Mouse (Mus musculus) liver, postnatal 0 days (tissue): ENCODE measurements around the gene Bpifb4. TPM values are rescaled to one million over a fixed set of nuclear protein-coding genes. Genes with fewer than 3 reads are reported as not detected.

Experiments used
- ATAC-seq: fragments of 200-750 bp; cut with Nextera tagmentation; 2 replicates; pipeline ENCODE4 v1.8.0; 2017; ENCODE audit warnings: mild to moderate bottlenecking, moderate library complexity
- DNase-seq: peaks from one replicate; pipeline ENCODE4 v3.0.0-alpha.2; 2016
- H3K27ac ChIP-seq: fragments of 300-500 bp; sonication (generic); 2 replicates; pipeline ENCODE4 v1.5.1; 2014; ENCODE audit warnings: antibody characterized with exemption, moderate library complexity, mild to moderate bottlenecking, low read depth
- H3K27me3 ChIP-seq: fragments of 300-500 bp; sonication (generic); 2 replicates; pipeline ENCODE4 v1.6.1; 2014; ENCODE audit warnings: low read length, control low read depth, mixed read lengths; ENCODE audit not compliant: insufficient read depth
- H3K36me3 ChIP-seq: fragments of 300-500 bp; sonication (generic); replicated peaks from 2 replicates; pipeline ENCODE4 v1.6.1; 2014; ENCODE audit warnings: mild to moderate bottlenecking, control low read depth, low read length, moderate library complexity, mixed read lengths; ENCODE audit not compliant: insufficient read depth
- H3K4me1 ChIP-seq: fragments of 300-500 bp; sonication (generic); 2 replicates; pipeline ENCODE4 v1.6.1; 2014; ENCODE audit warnings: antibody characterized with exemption, mild to moderate bottlenecking, control low read depth; ENCODE audit not compliant: insufficient read depth
- H3K4me2 ChIP-seq: fragments of 300-500 bp; sonication (generic); 2 replicates; pipeline ENCODE4 v1.6.1; 2014; ENCODE audit warnings: low read depth, mild to moderate bottlenecking, low read length, moderate library complexity, mixed read lengths
- H3K4me3 ChIP-seq: fragments of 300-500 bp; sonication (generic); 2 replicates; pipeline ENCODE4 v1.5.1; 2014; ENCODE audit warnings: low read depth, low read length
- H3K9ac ChIP-seq: fragments of 300-500 bp; sonication (generic); replicated peaks from 2 replicates; pipeline ENCODE4 v1.6.1; 2014; ENCODE audit warnings: mild to moderate bottlenecking, moderate library complexity
- H3K9me3 ChIP-seq: fragments of 300-500 bp; sonication (generic); 2 replicates; pipeline ENCODE4 v1.6.1; 2016; ENCODE audit warnings: mild to moderate bottlenecking, control low read depth, low read length, mixed read lengths
- CTCF ChIP-seq: sonication (generic); IDR thresholded peaks from 2 replicates; pipeline ENCODE4 v1.5.1; 2016; ENCODE audit warnings: antibody characterized with exemption, low read depth
- EP300 ChIP-seq: IDR thresholded peaks from 2 replicates; pipeline ENCODE4 v1.6.1; 2016; ENCODE audit warnings: antibody characterized with exemption, low read depth, mild to moderate bottlenecking
- WGBS: fragments of 180-500 bp; shearing (Covaris S2); extraction: QIAGEN DNeasy Blood & Tissue Kit; methylation state at CpG from one replicate; pipeline ENCODE4 v1.1.7; 2014; ENCODE audit not compliant: insufficient replicate concordance; 5-methylcytosine and 5-hydroxymethylcytosine counted together
- polyA plus RNA-seq: library from polyadenylated mRNA; unstranded; fragments of >200 nt; fragmentation: Nextera tagmentation; extraction: Ambion mirVana; gene quantifications from 2 replicates; pipeline ENCODE4 v1.2.1, GENCODE M21; 2015

Bpifb4 gene
- polyA plus RNA-seq, 1 experiment from 2014 or later: not detected

DNA sequence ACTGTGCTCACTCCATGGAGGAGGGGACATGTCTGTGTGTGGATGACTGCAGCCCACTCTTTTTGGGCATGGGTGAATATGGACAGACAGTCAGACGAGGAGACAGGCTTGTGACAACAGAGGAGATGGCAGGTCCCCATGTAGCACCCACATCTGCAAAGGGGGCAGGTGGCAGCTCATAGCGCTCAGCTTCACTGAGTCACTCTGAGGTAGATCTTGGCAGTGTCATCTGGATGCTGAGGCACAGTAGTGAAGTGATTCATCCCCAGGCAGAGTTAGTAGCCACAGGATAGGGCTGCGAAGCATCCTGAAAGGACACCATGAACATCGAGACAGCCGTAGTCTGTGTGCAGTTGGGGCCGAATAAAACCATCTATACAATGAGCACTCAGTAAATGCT lies 16.8 kb upstream of the Bpifb4 start:
- 76% methylated on average over 6 of the region's 6 CpGs for WGBS
- DNase-seq (no peak), ATAC-seq (no peak)
- no peaks in the 10 kb centered on the region for H3K36me3 ChIP-seq
- no peak overlapping the region for H3K9ac ChIP-seq
- no peaks in the 10 kb centered on the region for H3K4me1 ChIP-seq
- H3K4me2 ChIP-seq: no peak overlapping the region
- no peaks in the 10 kb centered on the region for H3K9me3 ChIP-seq
- TF ChIP-seq CTCF (no peak), EP300 (no peak)
- no peaks in the 10 kb centered on the region for H3K27me3 ChIP-seq
- no peak overlapping the region for H3K27ac ChIP-seq
- H3K4me3 ChIP-seq: no peak overlapping the region

DNA sequence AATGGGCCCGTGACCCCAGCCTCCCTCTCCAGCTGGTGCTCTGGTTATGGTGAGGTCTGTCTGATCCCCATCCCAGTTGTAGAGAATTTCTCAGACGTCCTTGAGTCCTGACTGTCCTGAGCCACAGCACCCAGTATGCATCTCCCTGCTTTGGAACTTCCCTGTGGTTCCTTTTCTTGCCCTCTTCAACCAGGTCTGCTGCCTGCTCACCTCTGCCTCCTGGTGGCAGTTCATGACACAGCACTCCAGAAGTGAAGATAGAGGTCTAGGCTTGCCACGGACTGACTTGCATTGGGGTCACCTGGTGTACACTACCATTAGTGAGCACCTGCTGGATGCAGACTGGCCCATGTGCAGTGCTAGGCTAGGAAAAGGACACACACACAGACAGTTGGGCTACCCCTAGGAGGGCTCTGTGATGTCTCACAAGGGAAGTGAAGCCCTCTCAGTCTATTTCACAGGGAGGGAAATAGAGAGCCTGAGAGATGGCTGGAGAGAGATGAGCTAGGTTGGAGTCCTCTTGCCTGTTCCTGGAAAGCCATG lies 8.1 kb upstream of the Bpifb4 start:
- H3K4me2 ChIP-seq: no peak overlapping the region
- TF ChIP-seq EP300: no peak
- TF ChIP-seq CTCF: peak; percentile 94
- no peak overlapping the region for H3K4me3 ChIP-seq
- no peaks in the 10 kb centered on the region for H3K4me1 ChIP-seq
- DNase-seq (peak; percentile 71), ATAC-seq (no peak)
- no peak overlapping the region for H3K27ac ChIP-seq
- WGBS: 32% methylated on average over 3 of the region's 3 CpGs
- no peak overlapping the region for H3K9ac ChIP-seq
- no peaks in the 10 kb centered on the region for H3K36me3 ChIP-seq
- H3K27me3 ChIP-seq: 0 out of 2 replicates have a peak, but pooled peaks cover 2% of the 10 kb centered on the region
- H3K9me3 ChIP-seq: no peaks in the 10 kb centered on the region

DNA sequence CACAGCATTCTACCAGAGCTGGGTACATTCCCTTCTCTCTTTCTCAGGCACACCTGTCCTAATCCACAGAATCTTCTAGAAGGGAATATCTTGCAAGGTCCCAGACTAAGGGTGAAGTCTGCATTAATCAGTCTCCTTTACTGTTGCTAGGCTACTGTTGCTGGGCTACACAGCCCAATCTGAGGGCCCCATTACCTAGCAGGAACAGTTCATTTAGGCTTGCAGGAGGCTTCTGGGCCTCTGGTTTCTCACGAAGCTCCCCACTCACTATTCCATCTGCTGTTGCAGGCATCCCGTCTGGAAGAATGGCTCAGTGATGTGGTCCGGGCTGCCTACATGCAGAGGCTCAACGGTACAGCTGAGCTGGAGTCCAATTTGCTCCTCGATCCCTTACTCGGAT lies 6.9 kb upstream of the Bpifb4 start:
- Histone ChIP-seq H3K9me3 (no peaks in the 10 kb centered on the region), H3K27me3 (0 out of 2 replicates have a peak, but pooled peaks cover 2% of the 10 kb centered on the region), H3K4me3 (no peak overlapping the region), H3K27ac (no peak overlapping the region), H3K4me1 (no peaks in the 10 kb centered on the region), H3K36me3 (no peaks in the 10 kb centered on the region), H3K9ac (no peak overlapping the region), H3K4me2 (no peak overlapping the region)
- no peak for ATAC-seq
- 75% methylated on average over 6 of the region's 6 CpGs for WGBS
- no peak for TF ChIP-seq EP300
- TF ChIP-seq CTCF: no peak
- no peak for DNase-seq

DNA sequence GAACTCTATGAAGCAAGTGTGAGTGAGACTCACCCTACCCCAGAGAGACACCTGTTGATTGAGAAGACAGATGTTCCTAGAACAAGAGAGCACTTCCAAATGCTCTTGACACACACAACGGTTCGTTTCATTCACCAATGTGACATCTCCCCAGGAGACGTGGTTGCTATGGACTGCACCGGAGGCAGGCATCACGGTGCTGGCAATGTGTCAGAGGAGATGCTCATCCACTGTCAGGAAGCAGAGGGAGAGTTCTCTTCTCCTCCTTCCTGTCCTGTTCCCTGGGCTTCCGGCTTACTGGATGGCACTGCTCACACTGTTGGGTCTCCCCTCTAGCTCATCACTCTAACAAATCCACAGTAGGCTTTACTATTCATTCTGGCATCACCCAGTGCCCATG lies 4.7 kb upstream of the Bpifb4 start:
- H3K27me3 ChIP-seq: 0 out of 2 replicates have a peak, but pooled peaks cover 2% of the 10 kb centered on the region
- H3K4me2 ChIP-seq: no peak overlapping the region
- no peaks in the 10 kb centered on the region for H3K9me3 ChIP-seq
- no peak overlapping the region for H3K9ac ChIP-seq
- DNase-seq (no peak), ATAC-seq (no peak)
- no peak overlapping the region for H3K27ac ChIP-seq
- TF ChIP-seq CTCF (no peak), EP300 (no peak)
- H3K4me3 ChIP-seq: no peak overlapping the region
- H3K36me3 ChIP-seq: no peaks in the 10 kb centered on the region
- 67% methylated on average over 6 of the region's 6 CpGs for WGBS
- no peaks in the 10 kb centered on the region for H3K4me1 ChIP-seq

DNA sequence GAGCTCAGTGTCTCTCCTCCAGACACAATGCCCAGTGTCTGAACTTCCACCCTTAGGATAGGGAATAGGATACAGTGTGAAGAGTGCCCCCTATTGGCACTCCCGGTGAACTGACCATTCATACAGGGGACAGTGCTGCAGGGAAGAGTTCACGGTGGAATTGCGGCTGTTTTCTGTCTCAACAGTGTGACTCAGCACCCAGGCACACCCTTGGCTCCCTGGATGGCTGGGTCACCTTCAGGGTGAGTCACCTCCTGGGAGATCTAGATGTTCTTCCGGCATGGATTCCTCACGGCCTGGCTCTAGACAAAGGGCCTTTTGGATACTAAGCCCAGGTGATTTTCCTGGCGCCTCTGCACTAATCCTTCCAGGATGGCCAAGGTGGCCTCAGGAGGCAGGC lies 2.7 kb upstream of the Bpifb4 start:
- no peak overlapping the region for H3K4me2 ChIP-seq
- ATAC-seq (no peak), DNase-seq (no peak)
- no peaks in the 10 kb centered on the region for H3K9me3 ChIP-seq
- H3K4me1 ChIP-seq: no peaks in the 10 kb centered on the region
- WGBS: 79% methylated on average over 6 of the region's 6 CpGs
- H3K36me3 ChIP-seq: no peaks in the 10 kb centered on the region
- TF ChIP-seq EP300 (no peak), CTCF (0 out of 2 replicates have a peak, but pooled peaks have one; percentile 15)
- H3K27ac ChIP-seq: no peak overlapping the region
- H3K4me3 ChIP-seq: no peak overlapping the region
- H3K27me3 ChIP-seq: 0 out of 2 replicates have a peak, but pooled peaks cover 2% of the 10 kb centered on the region
- H3K9ac ChIP-seq: no peak overlapping the region

DNA sequence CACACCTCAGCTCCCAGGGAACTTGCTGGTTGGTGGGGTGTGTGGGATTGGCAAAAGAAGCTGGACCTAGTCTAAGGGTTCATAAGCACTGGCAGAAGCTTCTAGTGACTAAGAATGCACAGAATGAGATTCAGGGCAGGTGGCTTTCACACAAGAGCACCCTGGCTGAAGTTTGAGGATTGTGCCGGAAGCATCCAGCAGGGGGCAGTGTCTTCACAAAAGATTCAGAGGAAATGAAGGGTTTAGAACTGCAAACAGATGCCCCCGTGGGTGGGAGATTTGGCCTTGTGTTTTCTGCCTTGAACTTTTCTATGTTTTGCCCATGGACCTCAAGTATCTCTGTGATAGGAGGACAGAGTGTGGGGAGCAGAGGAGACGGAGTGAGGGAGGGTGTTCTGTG lies 5.5 kb downstream of the Bpifb4 start:
- DNase-seq: peak; percentile 70
- H3K4me1 ChIP-seq: no peaks in the 10 kb centered on the region
- H3K9me3 ChIP-seq: no peaks in the 10 kb centered on the region
- no peak overlapping the region for H3K9ac ChIP-seq
- H3K36me3 ChIP-seq: no peaks in the 10 kb centered on the region
- H3K4me3 ChIP-seq: no peak overlapping the region
- ATAC-seq: no peak
- H3K27me3 ChIP-seq: no peaks in the 10 kb centered on the region
- H3K4me2 ChIP-seq: no peak overlapping the region
- H3K27ac ChIP-seq: no peak overlapping the region
- no peak for TF ChIP-seq EP300
- peak; percentile 73 for TF ChIP-seq CTCF
- WGBS: 33% methylated on average over 3 of the region's 3 CpGs
